Mouse (Mus musculus) stomach, adult 2 months (tissue): ENCODE measurements around the gene Tex30. TPM values are rescaled to one million over a fixed set of nuclear protein-coding genes. Genes with fewer than 3 reads are reported as not detected.

Experiments
- polyA plus RNA-seq: library from polyadenylated mRNA; depleted of rRNA; stranded (reverse); fragments of >200 nt; gene quantifications from 2 replicates; pipeline ENCODE4 v1.2.3, GENCODE M21; 2012; rRNA removed

Gene Tex30
- polyA plus RNA-seq = 1.2 and 1.5 TPM in 2 replicates

GRCm38 (mm10) chr1:44102259-44102717 is at the start of gene Tex30:
Tex30 (minus strand) TSS chr1:44102441.

DNA sequence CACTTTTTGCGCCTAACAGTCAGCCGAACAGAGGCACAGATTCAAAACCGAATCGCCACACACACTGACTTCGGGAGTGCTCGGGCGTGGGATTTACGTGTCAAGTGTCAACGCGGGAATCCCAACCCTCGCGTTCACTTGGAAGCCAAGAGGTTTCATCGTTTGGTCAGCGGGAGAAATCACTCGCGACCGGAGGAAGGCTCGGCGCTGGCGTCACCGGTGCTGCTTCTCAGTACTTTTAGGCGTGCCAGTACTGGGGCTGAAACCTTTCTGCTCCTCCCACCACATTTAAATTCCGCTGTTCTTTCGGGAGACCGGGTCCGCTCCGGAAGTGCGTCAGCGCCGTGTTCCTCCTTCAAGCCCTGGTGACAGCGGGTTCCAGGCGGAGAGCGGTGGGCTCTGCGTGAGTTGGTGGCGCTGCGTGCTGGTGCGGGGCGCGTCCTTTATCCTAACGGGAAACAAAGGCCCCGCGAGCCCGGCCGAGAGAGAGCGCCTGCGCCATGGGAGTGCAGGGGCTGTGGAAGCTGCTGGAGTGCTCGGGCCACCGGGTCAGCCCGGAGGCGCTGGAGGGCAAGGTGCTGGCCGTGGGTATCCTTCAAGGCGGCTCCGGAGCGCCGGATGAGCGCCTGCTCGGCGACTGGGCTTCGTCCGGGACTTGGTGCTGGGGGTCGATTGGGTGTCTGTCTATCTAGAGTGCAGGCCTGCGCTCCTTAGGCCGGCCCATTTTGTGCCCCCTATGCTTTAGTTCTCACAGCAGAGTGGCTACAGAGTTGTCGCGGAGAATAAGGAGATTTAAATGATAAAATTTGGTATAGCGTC is 45.5 kb upstream of the Tex30 start, which contains the start of gene Ercc5:
Gene Ercc5, plus strand, starts transcription at position 182 of the 819 bp plus-strand sequence.

GRCm38 (mm10) chr1:44118239-44119054 is 16.2 kb upstream of the Tex30 start, which contains the start of the genes Kdelc1 and Bivm:
Kdelc1 (minus strand) TSS chr1:44118808.
Bivm (plus strand) TSS chr1:44118957.

GRCm38 (mm10) chr1:44061836-44062235 is 40.4 kb downstream of the Tex30 start, which contains the start of gene Gm8251:
Gm8251 (minus strand) TSS chr1:44061936.

Other genes starting within 250 kb of the Tex30 start
- gene Tpp2, start 168.8 kb downstream of the Tex30 start, polyA plus RNA-seq = 2.9 and 4.0 TPM in 2 replicates
- not detected in 2 replicates for gene Mettl21c, start 82.4 kb downstream of the Tex30 start, polyA plus RNA-seq
- gene Gm8251, start 40.5 kb downstream of the Tex30 start, polyA plus RNA-seq = not detected in 2 replicates
- 6.1 and 9.2 TPM in 2 replicates for gene Kdelc1, start 16.4 kb upstream of the Tex30 start, polyA plus RNA-seq
- gene Bivm, start 16.5 kb upstream of the Tex30 start, polyA plus RNA-seq = 3.5 and 4.1 TPM in 2 replicates
- gene Ercc5, start 45.3 kb upstream of the Tex30 start, polyA plus RNA-seq = 0.39 and 0.70 TPM in 2 replicates
- gene Mettl21e, start 116.5 kb upstream of the Tex30 start, polyA plus RNA-seq = not detected in 2 replicates